Mouse (Mus musculus) ES-Bruce4 (cell line): Measurements from ENCODE around the gene Uvrag.

Experiments
- CTCF ChIP-seq: IDR thresholded peaks from one replicate; pipeline ENCODE4 v1.8.1; 2011; ENCODE audit warnings: low read depth, low read length
- EP300 ChIP-seq: IDR thresholded peaks from 2 replicates; pipeline ENCODE4 v1.6.1; 2011; ENCODE audit warnings: low read depth, low read length; ENCODE audit not compliant: insufficient read depth

GRCm38 (mm10) chr7:99144616-99145015 lies 3.7 kb upstream of the Uvrag start:
- TF ChIP-seq EP300 (no peak), CTCF (no peak)
